Mouse (Mus musculus) lung, postnatal 0 days (tissue): ENCODE measurements around the gene Exosc6. TPM values are rescaled to one million over a fixed set of nuclear protein-coding genes. Genes with fewer than 3 reads are reported as not detected.

Experiments
- ATAC-seq: fragments of 200-750 bp; cut with Nextera tagmentation; 2 replicates; pipeline ENCODE4 v1.8.0; 2017; ENCODE audit warnings: moderate library complexity
- DNase-seq: peaks from one replicate; pipeline ENCODE4 v3.0.0-alpha.2; 2016; ENCODE audit warnings: low spot score
- H3K27ac ChIP-seq: fragments of 300-500 bp; sonication (generic); 2 replicates; pipeline ENCODE4 v1.5.1; 2014; ENCODE audit warnings: antibody characterized with exemption, mild to moderate bottlenecking, low read length, mixed read lengths
- H3K27me3 ChIP-seq: fragments of 300-500 bp; sonication (generic); replicated peaks from 2 replicates; pipeline ENCODE4 v1.6.1; 2014; ENCODE audit warnings: low read length, mixed read lengths; ENCODE audit not compliant: insufficient read depth
- H3K36me3 ChIP-seq: fragments of 300-500 bp; sonication (generic); 2 replicates; pipeline ENCODE4 v1.6.1; 2014; ENCODE audit warnings: low read length, mixed read lengths; ENCODE audit not compliant: insufficient read depth
- H3K4me1 ChIP-seq: fragments of 300-500 bp; sonication (generic); 2 replicates; pipeline ENCODE4 v1.6.1; 2014; ENCODE audit warnings: antibody characterized with exemption, low read depth, low read length, mixed read lengths; ENCODE audit not compliant: insufficient read depth
- H3K4me2 ChIP-seq: fragments of 300-500 bp; sonication (generic); replicated peaks from 2 replicates; pipeline ENCODE4 v1.6.1; 2014; ENCODE audit warnings: low read depth, mild to moderate bottlenecking, low read length, moderate library complexity, mixed read lengths
- H3K4me3 ChIP-seq: fragments of 300-500 bp; sonication (generic); 2 replicates; pipeline ENCODE4 v1.5.1; 2014; ENCODE audit warnings: low read depth, low read length
- H3K9ac ChIP-seq: fragments of 300-500 bp; sonication (generic); replicated peaks from 2 replicates; pipeline ENCODE4 v1.6.1; 2014; ENCODE audit warnings: low read depth, mild to moderate bottlenecking
- H3K9me3 ChIP-seq: fragments of 300-500 bp; sonication (generic); 2 replicates; pipeline ENCODE4 v1.6.1; 2016; ENCODE audit warnings: low read length, mixed read lengths
- CTCF ChIP-seq: IDR thresholded peaks from 2 replicates; pipeline ENCODE4 v1.5.1; 2016; ENCODE audit warnings: antibody characterized with exemption, mild to moderate bottlenecking
- EP300 ChIP-seq: IDR thresholded peaks from 2 replicates; pipeline ENCODE4 v1.6.1; 2016; ENCODE audit warnings: antibody characterized with exemption, mild to moderate bottlenecking, control low read depth
- WGBS: fragments of 180-500 bp; shearing (Covaris S2); extraction: QIAGEN DNeasy Blood & Tissue Kit; methylation state at CpG from one replicate; pipeline ENCODE4 v1.1.7; 2014; 5-methylcytosine and 5-hydroxymethylcytosine counted together
- polyA plus RNA-seq: library from polyadenylated mRNA; unstranded; fragments of >200 nt; fragmentation: Nextera tagmentation; extraction: Ambion mirVana; gene quantifications from 2 replicates; pipeline ENCODE4 v1.2.1, GENCODE M21; 2015

Exosc6 gene
- polyA plus RNA-seq, 1 experiment from 2014 or later: 5.0 TPM

GRCm38 (mm10) chr8:111056691-111057293 lies 653 bp downstream of the Exosc6 start:
- peaks cover 8% of the 10 kb centered on the region; the same call in 1 of the 2 replicates for H3K4me1 ChIP-seq
- H3K36me3 ChIP-seq: peaks cover 35% of the 10 kb centered on the region
- under 1% methylated on average over 48 of the region's 63 CpGs for WGBS
- H3K27me3 ChIP-seq: no peaks in the 10 kb centered on the region
- H3K9ac ChIP-seq: peak overlapping the region; percentile 48
- H3K4me3 ChIP-seq: peak overlapping the region; percentile 96
- ATAC-seq (peak; percentile 68), DNase-seq (peak; percentile 45)
- H3K27ac ChIP-seq: peak overlapping the region; percentile 48
- no peaks in the 10 kb centered on the region for H3K9me3 ChIP-seq
- TF ChIP-seq EP300 (no peak), CTCF (no peak)
- peak overlapping the region; percentile 99 for H3K4me2 ChIP-seq

GRCm38 (mm10) chr8:111058946-111059572 lies 2.9 kb downstream of the Exosc6 start:
- no peak overlapping the region for H3K9ac ChIP-seq
- no peak for DNase-seq
- H3K4me2 ChIP-seq: no peak overlapping the region
- H3K4me1 ChIP-seq: peaks cover 8% of the 10 kb centered on the region; the same call in 1 of the 2 replicates
- no peak for TF ChIP-seq EP300
- ATAC-seq: no peak
- WGBS: 79% methylated on average over 2 of the region's 2 CpGs
- no peak overlapping the region for H3K4me3 ChIP-seq
- H3K27ac ChIP-seq: no peak overlapping the region
- no peaks in the 10 kb centered on the region for H3K9me3 ChIP-seq
- H3K36me3 ChIP-seq: peaks cover 13% of the 10 kb centered on the region; the same call in 1 of the 2 replicates
- H3K27me3 ChIP-seq: no peaks in the 10 kb centered on the region

- 1% methylated on average over 14 of the region's 14 CpGs for WGBS
- Histone ChIP-seq H3K27me3 (no peaks in the 10 kb centered on the region), H3K4me3 (peak overlapping the region; percentile 57), H3K9me3 (no peaks in the 10 kb centered on the region), H3K4me1 (peaks cover 8% of the 10 kb centered on the region; the same call in 1 of the 2 replicates), H3K4me2 (peak overlapping the region; percentile 74), H3K27ac (no peak overlapping the region), H3K36me3 (no peaks in the 10 kb centered on the region), H3K9ac (no peak overlapping the region; the same call in 1 of the 2 replicates)
- ATAC-seq: no peak
- DNase-seq: no peak
- no peak for TF ChIP-seq EP300
- TF ChIP-seq CTCF: no peak
Observed at GRCm38 (mm10) chr8:111061688-111062071, 5.5 kb downstream of the Exosc6 start.

GRCm38 (mm10) chr8:111062072-111062757 lies 6.1 kb downstream of the Exosc6 start:
- H3K27ac ChIP-seq: no peak overlapping the region
- no peak overlapping the region; the same call in 1 of the 2 replicates for H3K9ac ChIP-seq
- peaks cover 4% of the 10 kb centered on the region; the same call in 1 of the 2 replicates for H3K4me1 ChIP-seq
- peak overlapping the region; percentile 74 for H3K4me2 ChIP-seq
- no peaks in the 10 kb centered on the region for H3K9me3 ChIP-seq
- peak; percentile 82 for DNase-seq
- no peaks in the 10 kb centered on the region for H3K27me3 ChIP-seq
- peak overlapping the region; percentile 57 for H3K4me3 ChIP-seq
- H3K36me3 ChIP-seq: no peaks in the 10 kb centered on the region
- peak; percentile 83 for ATAC-seq
- WGBS: 1% methylated on average over 27 of the region's 27 CpGs
- no peak for TF ChIP-seq CTCF
- TF ChIP-seq EP300: no peak

GRCm38 (mm10) chr8:111062893-111063292 lies 6.8 kb downstream of the Exosc6 start:
- DNase-seq: no peak
- Histone ChIP-seq H3K36me3 (no peaks in the 10 kb centered on the region), H3K4me2 (peak overlapping the region; percentile 74), H3K4me1 (no peaks in the 10 kb centered on the region), H3K27ac (no peak overlapping the region), H3K9ac (no peak overlapping the region), H3K4me3 (0 out of 2 replicates have a peak overlapping the region, but pooled peaks have one; percentile 57), H3K27me3 (no peaks in the 10 kb centered on the region), H3K9me3 (no peaks in the 10 kb centered on the region)
- no peak for ATAC-seq
- no peak for TF ChIP-seq CTCF
- 52% methylated on average over 2 of the region's 2 CpGs for WGBS

GRCm38 (mm10) chr8:111066308-111066707 lies 10.2 kb downstream of the Exosc6 start:
- H3K4me1 ChIP-seq: no peaks in the 10 kb centered on the region
- no peak overlapping the region for H3K27ac ChIP-seq
- ATAC-seq (no peak), DNase-seq (no peak)
- H3K4me3 ChIP-seq: no peak overlapping the region
- WGBS: 58% methylated on average over 4 of the region's 4 CpGs
- TF ChIP-seq EP300 (no peak), CTCF (no peak)
- H3K36me3 ChIP-seq: no peaks in the 10 kb centered on the region
- no peak overlapping the region for H3K9ac ChIP-seq
- H3K9me3 ChIP-seq: no peaks in the 10 kb centered on the region
- H3K4me2 ChIP-seq: no peak overlapping the region
- no peaks in the 10 kb centered on the region for H3K27me3 ChIP-seq
